Mouse (Mus musculus) limb, embryonic 11.5 days (tissue): Measurements from ENCODE around the gene Klhl8. TPM values are rescaled to one million over a fixed set of nuclear protein-coding genes. Genes with fewer than 3 reads are reported as not detected.

Experiments
- ATAC-seq: fragments of 200-750 bp; cut with Nextera tagmentation; 2 replicates; pipeline ENCODE4 v1.8.0; 2017; ENCODE audit warnings: low read depth; ENCODE audit not compliant: insufficient number of reproducible peaks, low FRiP score, low TSS enrichment
- DNase-seq: peaks from one replicate; pipeline ENCODE4 v3.0.0-alpha.2; 2015; ENCODE audit warnings: low spot score
- H3K27ac ChIP-seq: fragments of 300-500 bp; sonication (generic); replicated peaks from 2 replicates; pipeline ENCODE4 v1.5.1; 2014; ENCODE audit warnings: low read depth, mild to moderate bottlenecking, low read length
- H3K27me3 ChIP-seq: fragments of 300-500 bp; sonication (generic); 2 replicates; pipeline ENCODE4 v1.6.1; 2014; ENCODE audit warnings: mild to moderate bottlenecking, low read length, mixed read lengths; ENCODE audit not compliant: control insufficient read depth, insufficient read depth
- H3K36me3 ChIP-seq: fragments of 300-500 bp; sonication (generic); 2 replicates; pipeline ENCODE4 v1.6.1; 2014; ENCODE audit warnings: mild to moderate bottlenecking, low read length, moderate library complexity, mixed read lengths; ENCODE audit not compliant: control insufficient read depth, insufficient read depth
- H3K4me1 ChIP-seq: fragments of 300-500 bp; sonication (generic); 2 replicates; pipeline ENCODE4 v1.6.1; 2014; ENCODE audit warnings: low read length, mixed read lengths; ENCODE audit not compliant: control insufficient read depth, insufficient read depth
- H3K4me2 ChIP-seq: fragments of 300-500 bp; sonication (generic); 2 replicates; pipeline ENCODE4 v1.6.1; 2014; ENCODE audit warnings: low read depth, mild to moderate bottlenecking, moderate library complexity; ENCODE audit not compliant: severe bottlenecking
- H3K4me3 ChIP-seq: fragments of 300-500 bp; sonication (generic); 2 replicates; pipeline ENCODE4 v1.5.1; 2014; ENCODE audit warnings: low read depth, low read length
- H3K9ac ChIP-seq: fragments of 300-500 bp; sonication (generic); 2 replicates; pipeline ENCODE4 v1.6.1; 2014; ENCODE audit warnings: mild to moderate bottlenecking, low read length
- H3K9me3 ChIP-seq: fragments of 300-500 bp; sonication (generic); 2 replicates; pipeline ENCODE4 v1.6.1; 2016; ENCODE audit warnings: low read length; ENCODE audit not compliant: control insufficient read depth
- WGBS: fragments of 180-500 bp; shearing (Covaris S2); extraction: QIAGEN DNeasy Blood & Tissue Kit; methylation state at CpG from one replicate; pipeline ENCODE4 v1.1.7; 2014; 5-methylcytosine and 5-hydroxymethylcytosine counted together
- polyA plus RNA-seq: library from polyadenylated mRNA; unstranded; fragments of >200 nt; fragmentation: Nextera tagmentation; extraction: Ambion mirVana; gene quantifications from 2 replicates; pipeline ENCODE4 v1.2.1, GENCODE M21; 2014

Gene Klhl8
- polyA plus RNA-seq, 1 experiment from 2014 or later, result 11.2 TPM

DNA sequence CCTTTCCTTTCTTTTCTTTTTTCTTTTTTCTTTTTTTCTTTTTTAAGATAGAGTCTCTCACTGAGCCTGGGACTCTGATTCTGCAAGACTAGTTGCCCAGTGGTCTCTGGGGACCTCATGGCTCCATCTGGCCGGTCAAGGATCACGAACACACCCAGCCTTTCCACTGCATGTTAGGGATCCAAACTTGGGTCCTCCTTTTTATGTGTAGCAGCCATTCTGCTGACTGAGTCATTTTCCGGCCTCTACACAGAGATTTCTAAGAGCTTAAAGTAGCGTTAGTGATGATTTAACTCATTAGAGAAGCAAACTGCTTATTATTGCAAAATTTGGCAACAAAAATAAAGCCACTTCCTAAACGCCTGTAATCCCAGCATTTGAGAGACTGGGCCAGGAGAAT, 11.4 kb upstream of the Klhl8 start:
- no peaks in the 10 kb centered on the region for H3K36me3 ChIP-seq
- no peak overlapping the region for H3K9ac ChIP-seq
- H3K4me1 ChIP-seq, result no peaks in the 10 kb centered on the region
- no peak overlapping the region for H3K4me3 ChIP-seq
- no peak for ATAC-seq
- no peaks in the 10 kb centered on the region for H3K9me3 ChIP-seq
- DNase-seq, result no peak
- no peak overlapping the region for H3K27ac ChIP-seq
- H3K4me2 ChIP-seq, result no peak overlapping the region
- 83% methylated on average over 5 of the region's 5 CpGs for WGBS
- no peaks in the 10 kb centered on the region for H3K27me3 ChIP-seq

DNA sequence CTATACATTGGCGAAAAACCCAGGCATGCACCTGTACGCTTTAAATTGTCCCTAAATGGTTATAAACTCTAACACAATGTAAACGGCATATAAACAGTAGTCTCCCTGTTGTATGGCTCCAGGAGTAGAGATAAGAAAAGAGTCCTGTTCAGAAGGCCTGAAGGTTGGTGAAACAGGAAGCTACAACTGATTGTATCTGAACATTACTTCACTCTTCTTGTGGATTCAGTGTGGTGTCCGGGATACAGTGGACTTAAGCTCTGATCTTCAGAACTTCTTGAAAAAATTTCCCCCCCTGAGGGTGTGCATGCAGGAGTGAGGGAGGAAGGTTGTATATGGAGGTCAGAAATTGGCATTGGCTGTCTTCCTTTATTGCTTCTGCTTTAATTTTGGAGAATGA, 8.4 kb upstream of the Klhl8 start:
- no peaks in the 10 kb centered on the region for H3K9me3 ChIP-seq
- no peak overlapping the region for H3K4me3 ChIP-seq
- no peaks in the 10 kb centered on the region for H3K36me3 ChIP-seq
- H3K27ac ChIP-seq, result no peak overlapping the region
- no peak overlapping the region for H3K9ac ChIP-seq
- peaks cover 5% of the 10 kb centered on the region; the same call in 1 of the 2 replicates for H3K4me1 ChIP-seq
- 80% methylated on average over 4 of the region's 4 CpGs for WGBS
- no peak for DNase-seq
- no peaks in the 10 kb centered on the region for H3K27me3 ChIP-seq
- no peak overlapping the region for H3K4me2 ChIP-seq
- ATAC-seq, result no peak

DNA sequence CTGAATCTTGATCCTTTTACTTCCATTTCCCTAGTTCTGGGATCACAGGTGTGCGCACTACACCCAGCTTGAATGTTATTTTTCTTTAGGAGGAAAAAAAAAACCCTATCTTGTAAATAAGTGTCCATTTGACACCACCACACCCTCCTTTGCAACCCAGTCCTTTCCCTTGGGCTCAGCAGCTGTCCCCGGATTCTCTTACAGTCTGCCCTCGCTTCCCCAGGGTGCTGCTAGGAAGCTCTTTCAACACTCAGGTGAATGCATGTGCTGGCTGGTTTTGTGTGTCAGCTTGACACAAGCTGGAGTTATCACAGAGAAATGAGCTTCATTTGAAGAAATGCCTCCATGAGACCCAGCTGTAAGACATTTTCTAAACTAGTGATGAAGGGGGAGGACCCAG, 7.2 kb upstream of the Klhl8 start:
- peaks cover 5% of the 10 kb centered on the region; the same call in 1 of the 2 replicates for H3K4me1 ChIP-seq
- no peaks in the 10 kb centered on the region for H3K9me3 ChIP-seq
- no peak for ATAC-seq
- no peak overlapping the region for H3K9ac ChIP-seq
- no peak for DNase-seq
- no peak overlapping the region for H3K4me2 ChIP-seq
- 67% methylated on average over 3 of the region's 3 CpGs for WGBS
- no peak overlapping the region for H3K4me3 ChIP-seq
- H3K27ac ChIP-seq, result no peak overlapping the region
- H3K36me3 ChIP-seq, result no peaks in the 10 kb centered on the region
- H3K27me3 ChIP-seq, result no peaks in the 10 kb centered on the region

DNA sequence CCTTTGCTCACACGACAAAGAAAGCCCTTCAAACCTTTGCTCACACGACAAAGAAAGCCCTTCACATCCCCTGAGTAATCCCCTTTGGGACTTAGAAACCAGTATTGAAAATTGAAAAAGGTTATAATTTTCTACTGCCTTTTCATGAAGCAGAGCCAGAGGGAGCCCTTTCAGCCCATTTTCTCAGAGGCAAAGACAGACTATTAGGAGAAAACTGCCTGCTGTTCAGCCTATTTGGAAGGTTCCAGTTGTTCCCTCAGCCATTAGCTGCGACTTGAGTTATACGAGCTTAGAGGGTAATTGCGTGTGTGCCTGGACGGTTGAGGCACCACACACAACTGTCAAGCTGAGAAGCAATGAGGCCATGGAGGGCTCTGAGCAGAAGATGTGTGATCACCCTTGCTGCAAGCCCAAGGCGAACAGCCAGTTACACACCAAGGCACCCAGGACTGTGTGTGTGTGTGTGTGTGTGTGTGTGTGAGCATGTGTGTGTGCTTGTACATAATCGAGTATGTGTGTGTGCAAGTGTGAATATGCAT, 6.4 kb upstream of the Klhl8 start:
- Histone ChIP-seq H3K27ac (no peak overlapping the region), H3K27me3 (no peaks in the 10 kb centered on the region), H3K9me3 (no peaks in the 10 kb centered on the region), H3K9ac (no peak overlapping the region), H3K4me2 (no peak overlapping the region), H3K4me1 (peaks cover 5% of the 10 kb centered on the region; the same call in 1 of the 2 replicates), H3K4me3 (no peak overlapping the region), H3K36me3 (no peaks in the 10 kb centered on the region)
- WGBS, result 44% methylated on average over 8 of the region's 8 CpGs
- ATAC-seq, result no peak
- DNase-seq, result no peak

DNA sequence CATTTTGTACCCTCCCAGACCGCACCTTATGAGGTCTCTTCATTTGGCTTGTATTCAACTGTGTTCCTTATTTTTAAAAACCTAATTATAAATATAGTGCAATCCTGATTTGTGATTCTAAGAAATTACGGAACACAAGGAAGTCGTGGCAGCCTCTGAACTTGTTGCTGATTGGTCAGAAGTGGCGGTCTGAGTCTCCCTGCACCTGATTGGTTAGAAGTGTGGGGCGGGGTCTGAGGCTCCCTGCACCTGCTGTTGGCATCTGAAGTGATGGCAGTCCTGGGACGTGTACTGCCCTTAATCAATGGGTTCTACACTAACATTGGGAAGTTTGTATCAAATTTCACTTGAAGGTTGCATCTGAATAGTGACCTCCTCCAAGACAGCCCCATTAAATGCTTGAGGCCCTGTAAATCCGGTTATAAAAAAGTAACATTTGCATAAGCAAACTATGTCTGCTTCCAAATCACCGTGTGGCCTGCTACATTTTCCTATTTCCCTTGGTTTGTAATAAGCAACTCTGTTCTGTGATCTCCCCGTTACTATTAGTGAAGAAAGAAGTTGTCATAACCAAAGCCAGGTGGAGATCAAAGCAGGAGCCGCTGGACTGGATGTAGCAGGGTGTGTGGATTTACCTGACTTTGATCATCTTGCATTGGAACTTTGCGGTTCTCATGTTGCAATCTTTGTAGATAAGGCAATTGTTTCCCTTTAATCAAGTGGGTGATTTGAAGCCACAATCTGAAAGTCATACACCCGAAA, 5.7 kb upstream of the Klhl8 start:
- Histone ChIP-seq H3K4me1 (peaks cover 5% of the 10 kb centered on the region; the same call in 1 of the 2 replicates), H3K4me3 (no peak overlapping the region), H3K27me3 (no peaks in the 10 kb centered on the region), H3K36me3 (no peaks in the 10 kb centered on the region), H3K9me3 (no peaks in the 10 kb centered on the region), H3K27ac (no peak overlapping the region), H3K9ac (no peak overlapping the region), H3K4me2 (no peak overlapping the region)
- ATAC-seq (no peak; the same call in 1 of the 2 replicates), DNase-seq (no peak)
- 45% methylated on average over 12 of the region's 12 CpGs for WGBS

DNA sequence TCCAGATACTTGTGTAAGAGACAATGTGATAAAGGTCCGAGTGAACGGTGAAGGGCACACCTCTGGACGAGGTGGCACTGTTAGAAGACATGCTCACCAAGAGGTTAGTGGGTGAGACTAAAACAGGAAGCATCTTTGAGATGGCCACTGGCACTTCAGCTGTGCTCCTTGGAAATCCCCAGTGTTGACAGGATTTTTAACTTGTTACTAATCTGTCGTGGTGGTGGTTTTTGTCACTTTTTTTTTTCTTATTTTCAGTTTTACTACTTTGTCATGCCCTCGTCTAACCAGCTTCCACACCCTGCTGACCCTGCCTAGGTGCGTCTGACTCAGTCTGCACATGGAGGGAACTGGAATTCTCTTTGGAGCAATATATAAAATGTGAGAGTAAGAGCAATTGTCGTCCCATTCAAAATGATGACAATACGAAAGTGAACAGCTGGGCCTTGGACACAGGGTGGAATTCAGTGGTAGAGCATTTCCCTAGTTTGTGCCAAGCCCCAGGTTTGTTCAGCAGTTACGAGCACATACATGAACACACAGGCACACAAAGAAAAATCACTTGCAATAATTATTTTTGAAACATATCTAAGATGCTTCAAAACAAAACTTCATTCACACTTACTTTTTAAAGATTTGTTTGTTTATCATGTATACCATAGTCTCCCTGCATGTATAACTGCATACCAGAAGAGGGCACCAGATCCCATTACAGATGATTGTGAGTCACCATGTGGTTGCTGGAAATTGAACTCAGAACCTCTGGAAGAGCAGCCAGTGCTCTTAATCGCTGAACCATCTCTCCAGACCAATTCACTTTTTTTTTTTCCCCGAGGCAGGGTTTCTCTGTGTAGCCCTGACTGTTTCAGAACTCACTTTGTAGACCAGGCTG, 3.5 kb upstream of the Klhl8 start:
- WGBS, result 73% methylated on average over 11 of the region's 11 CpGs
- no peaks in the 10 kb centered on the region for H3K9me3 ChIP-seq
- no peak overlapping the region for H3K4me2 ChIP-seq
- no peak overlapping the region for H3K27ac ChIP-seq
- H3K36me3 ChIP-seq, result no peaks in the 10 kb centered on the region
- ATAC-seq (no peak), DNase-seq (no peak)
- no peak overlapping the region for H3K9ac ChIP-seq
- no peak overlapping the region for H3K4me3 ChIP-seq
- no peaks in the 10 kb centered on the region for H3K27me3 ChIP-seq
- peaks cover 5% of the 10 kb centered on the region; the same call in 1 of the 2 replicates for H3K4me1 ChIP-seq

DNA sequence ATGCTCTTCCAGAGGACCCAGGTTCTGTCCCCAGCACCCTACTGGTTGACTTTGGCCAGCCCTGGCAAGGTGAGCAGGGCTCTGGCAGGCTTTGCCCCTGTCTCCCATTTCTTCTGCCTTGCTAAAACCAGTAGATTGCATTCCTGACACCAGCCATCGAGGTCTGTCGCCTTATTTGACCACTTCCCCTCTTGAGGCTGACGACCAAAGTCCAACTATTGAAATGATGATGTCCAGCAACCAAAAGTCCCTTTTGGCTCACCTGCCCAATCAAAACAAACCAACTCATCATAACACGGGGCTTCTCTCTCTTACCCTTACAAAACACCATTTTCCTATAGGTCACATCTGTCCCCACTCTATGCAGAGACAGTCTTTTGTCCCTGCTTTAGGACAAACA, 2.1 kb upstream of the Klhl8 start:
- 69% methylated on average over 4 of the region's 4 CpGs for WGBS
- Histone ChIP-seq H3K4me3 (no peak overlapping the region), H3K27ac (no peak overlapping the region), H3K4me2 (no peak overlapping the region), H3K36me3 (no peaks in the 10 kb centered on the region), H3K9me3 (no peaks in the 10 kb centered on the region), H3K4me1 (peaks cover 5% of the 10 kb centered on the region; the same call in 1 of the 2 replicates), H3K27me3 (no peaks in the 10 kb centered on the region), H3K9ac (no peak overlapping the region)
- DNase-seq (no peak), ATAC-seq (no peak)

DNA sequence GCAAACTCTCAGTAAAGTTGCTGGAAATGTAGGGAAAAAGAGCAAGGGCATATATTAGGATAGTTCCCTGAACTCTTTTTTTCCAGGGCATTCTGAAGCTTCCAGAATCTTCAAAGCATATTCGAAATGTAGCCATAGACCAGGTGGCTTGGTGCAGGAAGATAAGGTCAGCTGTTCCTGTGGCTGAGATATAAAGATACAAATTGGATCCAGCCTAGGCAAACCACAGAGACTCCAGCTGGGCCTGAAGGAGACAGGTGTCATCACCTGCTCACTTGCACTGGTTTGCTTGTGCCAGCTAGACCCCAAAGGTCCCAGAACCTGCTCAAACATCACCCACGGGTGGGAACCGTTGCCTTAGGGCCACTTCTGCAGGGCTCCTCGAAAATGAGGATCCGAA, 496 bp upstream of the Klhl8 start:
- no peaks in the 10 kb centered on the region for H3K9me3 ChIP-seq
- H3K4me2 ChIP-seq, result no peak overlapping the region
- no peak for DNase-seq
- H3K4me3 ChIP-seq, result no peak overlapping the region
- no peaks in the 10 kb centered on the region for H3K36me3 ChIP-seq
- no peak for ATAC-seq
- H3K9ac ChIP-seq, result no peak overlapping the region
- H3K4me1 ChIP-seq, result no peaks in the 10 kb centered on the region
- WGBS, result 85% methylated on average over 5 of the region's 5 CpGs
- H3K27ac ChIP-seq, result no peak overlapping the region
- no peaks in the 10 kb centered on the region for H3K27me3 ChIP-seq
